Mouse (Mus musculus) E14TG2a.4 (cell line): ENCODE data around the gene Chrna5.

Experiments used
- CTCF ChIP-seq: conservative IDR thresholded peaks from 2 replicates; pipeline ENCODE4 v1.5.1; 2014; ENCODE audit warnings: low read length
- NANOG ChIP-seq: IDR thresholded peaks from 2 replicates; pipeline ENCODE4 v1.6.1; 2014; ENCODE audit warnings: borderline replicate concordance, low read length, mixed read lengths
- POU5F1 ChIP-seq: IDR thresholded peaks from 2 replicates; pipeline ENCODE4 v1.6.1; 2014; ENCODE audit warnings: low read length, borderline replicate concordance

DNA sequence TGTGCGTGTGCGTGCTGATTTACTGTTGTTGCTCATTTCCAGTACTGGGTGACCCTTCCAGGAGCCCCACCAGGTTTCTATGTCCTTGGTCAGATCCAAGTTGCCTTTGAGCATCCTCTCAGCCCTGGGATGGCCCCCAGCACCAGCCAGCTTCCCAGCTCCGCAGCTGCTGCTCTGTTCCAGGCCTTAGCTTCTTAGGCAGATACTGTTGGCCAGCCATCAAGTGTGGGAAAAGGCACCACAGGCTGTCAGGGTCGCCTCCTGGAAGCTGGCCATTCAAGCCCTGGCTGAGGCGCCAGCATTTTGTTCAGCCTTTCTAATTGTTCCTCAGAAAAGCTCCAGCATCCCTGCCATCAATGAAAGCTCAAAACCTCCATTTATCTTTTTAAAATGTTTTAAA, 59.3 kb downstream of the Chrna5 start:
- TF ChIP-seq CTCF, result no peak
- no peak for TF ChIP-seq NANOG
- TF ChIP-seq POU5F1, result no peak
